7 mouse cellular contexts compared by ENCODE assay signal in the genomic region with DNA sequence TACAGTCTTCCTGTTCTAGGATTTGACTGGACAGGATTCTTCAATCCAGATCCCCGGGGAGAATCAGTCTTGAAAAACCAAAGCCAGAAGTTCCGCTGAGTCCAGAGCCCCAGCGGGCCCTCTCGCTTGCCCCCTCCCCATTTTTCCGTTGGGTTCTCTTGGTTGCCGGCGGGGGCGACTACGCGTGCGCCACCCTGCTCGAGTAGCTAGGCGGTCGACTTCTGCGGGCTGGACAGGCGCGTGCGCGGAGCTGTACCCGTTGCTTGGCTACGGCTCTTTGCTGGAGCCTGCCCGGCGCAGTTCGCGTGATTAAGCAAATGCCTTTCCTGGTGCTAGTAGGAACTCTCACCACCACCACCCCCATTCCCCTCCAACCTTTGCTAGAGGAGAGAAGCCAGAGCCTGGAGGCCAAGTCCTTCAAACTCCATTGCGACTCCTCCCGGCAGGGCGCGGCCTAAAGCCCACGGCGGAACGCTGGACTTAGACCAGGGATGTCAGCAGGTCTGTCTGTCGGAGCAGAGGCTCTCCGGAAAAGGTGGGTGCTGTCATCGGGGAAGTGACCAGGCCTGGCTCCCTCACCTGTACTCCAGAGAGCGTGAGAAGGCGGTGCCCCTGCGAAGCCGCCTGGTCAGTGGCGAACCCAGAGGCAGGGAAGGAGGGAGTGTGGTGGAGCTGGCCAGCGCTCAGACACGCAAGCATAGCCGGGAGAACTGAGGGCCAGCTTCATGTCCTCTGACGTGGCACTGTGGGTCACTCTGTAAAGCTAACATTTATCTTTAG. TPM values are rescaled to one million over a fixed set of nuclear protein-coding genes. Genes with fewer than 3 reads are reported as not detected.
A peak's percentile ranks its signal among the peaks of the same experiment; 100 is the strongest.
DNase-seq lines count a peak whose midpoint lies in the region; ATAC-seq and TF ChIP-seq lines count a peak whose summit lies in the region.

No protein-coding gene starts in this region.

- no peaks in the 10 kb centered on the region for H3K27me3 ChIP-seq in cerebellum, adult 2 months (ENCODE audit: control insufficient read depth, insufficient read depth, low read length)
- no peaks in the 10 kb centered on the region for H3K27me3 ChIP-seq in hindbrain, embryonic 14.5 days (ENCODE audit: control insufficient read depth, insufficient read depth, low read length)

- no peaks in the 10 kb centered on the region for H3K9me3 ChIP-seq in hindbrain, embryonic 14.5 days (ENCODE audit: control insufficient read depth, low read length)

- peaks cover 12% of the 10 kb centered on the region for H3K4me1 ChIP-seq in cerebellum, adult 2 months (ENCODE audit: control insufficient read depth, insufficient read depth, low read length)
- peaks cover 19% of the 10 kb centered on the region for H3K4me1 ChIP-seq in hindbrain, embryonic 14.5 days (replicated peaks; ENCODE audit: control insufficient read depth, insufficient read depth, low read length)

- TF ChIP-seq POLR2A in cerebellum, adult 2 months (IDR thresholded peaks at IDR 0.05; ENCODE audit: borderline replicate concordance, insufficient read depth, low read length), result no peak; the same call in 1 of the 2 replicates

- TF ChIP-seq CTCF in cerebellum, adult 2 months (IDR thresholded peaks at IDR 0.05; ENCODE audit: borderline replicate concordance, insufficient read depth, low read depth, low read length), result no peak

- WGBS in cerebellum, adult 2 months, result under 1% methylated on average over 44 of the region's 44 CpGs
- WGBS in hindbrain, embryonic 14.5 days, result under 1% methylated on average over 44 of the region's 44 CpGs

- peak; percentile 91 for ATAC-seq in hindbrain, embryonic 14.5 days (ENCODE audit: low FRiP score)

- H3K4me2 ChIP-seq in hindbrain, embryonic 14.5 days (replicated peaks), result peak overlapping the region; percentile 88

- peaks cover 11% of the 10 kb centered on the region for H3K36me3 ChIP-seq in hindbrain, embryonic 14.5 days (replicated peaks; ENCODE audit: control insufficient read depth, insufficient read depth)

- H3K9ac ChIP-seq in hindbrain, embryonic 14.5 days, result peak overlapping the region; percentile 67

- H3K27ac ChIP-seq in cerebellum, adult 2 months (ENCODE audit: insufficient read depth, low read length), result peak overlapping the region; percentile 1; the same call in 1 of the 2 replicates
- peak overlapping the region; percentile 90 for H3K27ac ChIP-seq in hindbrain, embryonic 14.5 days

- peak overlapping the region; percentile 76 for H3K4me3 ChIP-seq in cerebellum, adult 2 months (replicated peaks; ENCODE audit: insufficient read depth, low read depth, low read length)
- peak overlapping the region; percentile 84 for H3K4me3 ChIP-seq in hindbrain, embryonic 14.5 days (replicated peaks; ENCODE audit: low read length)

- DNase-seq in NIH3T3 (ENCODE audit: low read depth), result peak; percentile 95
- peak in 1 of 2 experiments; percentile 94 for DNase-seq in cerebellum, adult 2 months
- DNase-seq in frontal cortex, postnatal 10 days (ENCODE audit: low spot score in 2 of 2), result peak; percentile 93 to 95
- peak; percentile 88 for DNase-seq in hindbrain, embryonic 14.5 days (ENCODE audit: low spot score)
- DNase-seq in left cerebral cortex, adult 18-20 months (ENCODE audit: low spot score in 2 of 2), result peak; percentile 88 to 95
- peak; percentile 95 for DNase-seq in lung, postnatal 36 days
- peak; percentile 93 to 97 for DNase-seq in right cerebral cortex, adult 2 months (ENCODE audit: low spot score in 2 of 2)

RNA-seq across cellular contexts. Expression of a gene that starts 0.8 kb away (rescaled TPM):
- polyA plus RNA-seq in cerebellum, adult 2 months (2012; rRNA removed), result 43.2 and 44.6 TPM in 2 replicates
- 29.1 and 30.0 TPM in 2 replicates for polyA plus RNA-seq in hindbrain, embryonic 14.5 days (2014; fragmentation: Nextera tagmentation; extraction: Ambion mirVana)
- total RNA-seq in left cerebral cortex, adult 18-20 months (2021), result 10 to 100 TPM; 42.7 to 46.0 TPM

RNA-seq across cellular contexts. Expression of a gene that starts 36.9 kb away (rescaled TPM):
- polyA plus RNA-seq in cerebellum, adult 2 months (2012; rRNA removed), result 60.2 and 67.9 TPM in 2 replicates
- polyA plus RNA-seq in hindbrain, embryonic 14.5 days (2014; fragmentation: Nextera tagmentation; extraction: Ambion mirVana), result 22.1 and 23.0 TPM in 2 replicates
- 10 to 100 TPM; 21.5 to 22.8 TPM for total RNA-seq in left cerebral cortex, adult 18-20 months (2021)

RNA-seq across cellular contexts. Expression of a gene that starts 56.7 kb away (rescaled TPM):
- polyA plus RNA-seq in cerebellum, adult 2 months (2012; rRNA removed), result 98.2 and 104 TPM in 2 replicates
- 76.8 and 81.6 TPM in 2 replicates for polyA plus RNA-seq in hindbrain, embryonic 14.5 days (2014; fragmentation: Nextera tagmentation; extraction: Ambion mirVana)
- 10 to 100 TPM; 91.5 to 95.8 TPM for total RNA-seq in left cerebral cortex, adult 18-20 months (2021)

RNA-seq across cellular contexts. Expression of a gene that starts 56.7 kb away (rescaled TPM):
- 288 and 289 TPM in 2 replicates for polyA plus RNA-seq in cerebellum, adult 2 months (2012; rRNA removed)
- 134 and 141 TPM in 2 replicates for polyA plus RNA-seq in hindbrain, embryonic 14.5 days (2014; fragmentation: Nextera tagmentation; extraction: Ambion mirVana)
- total RNA-seq in left cerebral cortex, adult 18-20 months (2021), result 100 to 1,000 TPM; 139 to 145 TPM
